Mouse (Mus musculus) ovary, postnatal 36 days (tissue): Measurements from ENCODE around the gene Lama4.

Source experiments
- DNase-seq: peaks from one replicate; pipeline ENCODE4 v3.0.0; 2022; ENCODE audit warnings: low spot score, mixed read lengths

Lama4 gene

DNA sequence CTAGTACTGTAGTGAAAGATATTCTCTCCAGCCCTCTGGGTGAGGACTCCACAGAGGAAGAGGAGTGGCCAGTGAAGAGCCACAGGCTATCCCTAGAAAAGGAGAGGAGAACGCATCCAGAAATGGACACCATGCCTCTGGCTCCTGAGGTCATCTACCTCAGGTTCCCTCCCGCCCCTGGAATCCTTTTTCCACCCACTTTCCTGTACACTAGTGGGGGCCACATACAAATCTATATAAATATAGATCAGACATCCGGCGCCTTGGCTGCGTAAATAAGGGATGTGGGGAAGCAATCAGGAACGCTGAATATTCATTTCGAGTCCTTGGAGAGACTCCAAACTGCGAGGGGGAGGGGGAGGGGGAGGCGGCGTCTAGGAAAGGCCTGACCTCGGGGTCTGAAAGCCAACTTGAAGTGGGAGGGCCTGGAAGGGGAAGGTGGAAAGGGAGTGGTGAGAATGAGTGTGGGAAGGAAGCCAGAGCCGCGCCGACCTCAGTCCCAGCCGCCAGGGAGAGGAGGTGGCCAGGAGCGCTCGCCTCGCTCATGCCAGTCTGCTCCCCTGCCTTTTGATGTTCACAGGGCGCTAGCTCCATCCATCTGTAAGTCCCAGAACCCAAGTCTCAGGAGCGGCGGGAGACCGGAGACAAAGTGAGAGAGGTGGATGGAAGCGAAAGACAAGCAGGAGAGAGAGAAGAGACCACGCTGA is at the start of gene Lama4:
TSS of gene Lama4 (plus strand) at position 441 of the 707 bp plus-strand sequence.
- DNase-seq: peak; percentile 77

DNA sequence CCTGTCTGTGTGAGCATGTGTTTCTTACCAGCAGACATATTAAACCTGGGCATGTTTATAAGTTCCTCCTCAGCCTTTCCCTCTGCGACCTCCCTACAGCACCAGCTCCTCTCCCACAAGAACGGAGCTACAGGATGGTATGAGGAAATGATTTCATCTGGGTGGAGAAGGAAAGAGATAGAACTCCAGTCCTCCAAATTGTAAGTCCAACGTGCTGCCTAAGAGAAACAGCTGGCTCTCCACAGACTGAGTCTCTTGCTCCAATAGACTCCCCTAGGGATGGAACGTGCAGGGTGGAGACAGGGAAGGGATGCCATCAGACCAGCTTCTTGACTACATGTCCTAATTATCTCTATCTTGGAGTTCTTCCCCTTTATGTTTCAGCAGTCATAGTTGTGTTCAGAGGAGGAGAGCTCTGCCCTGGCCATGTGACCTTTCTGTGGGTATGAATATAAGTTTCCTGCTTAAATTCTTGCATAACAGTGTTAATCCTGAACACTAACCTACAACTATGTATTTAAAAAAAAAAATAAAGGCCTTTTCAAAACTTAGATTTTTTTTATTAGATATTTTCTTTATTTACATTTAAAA is 49.2 kb upstream of the Lama4 start:
- no peak for DNase-seq

DNA sequence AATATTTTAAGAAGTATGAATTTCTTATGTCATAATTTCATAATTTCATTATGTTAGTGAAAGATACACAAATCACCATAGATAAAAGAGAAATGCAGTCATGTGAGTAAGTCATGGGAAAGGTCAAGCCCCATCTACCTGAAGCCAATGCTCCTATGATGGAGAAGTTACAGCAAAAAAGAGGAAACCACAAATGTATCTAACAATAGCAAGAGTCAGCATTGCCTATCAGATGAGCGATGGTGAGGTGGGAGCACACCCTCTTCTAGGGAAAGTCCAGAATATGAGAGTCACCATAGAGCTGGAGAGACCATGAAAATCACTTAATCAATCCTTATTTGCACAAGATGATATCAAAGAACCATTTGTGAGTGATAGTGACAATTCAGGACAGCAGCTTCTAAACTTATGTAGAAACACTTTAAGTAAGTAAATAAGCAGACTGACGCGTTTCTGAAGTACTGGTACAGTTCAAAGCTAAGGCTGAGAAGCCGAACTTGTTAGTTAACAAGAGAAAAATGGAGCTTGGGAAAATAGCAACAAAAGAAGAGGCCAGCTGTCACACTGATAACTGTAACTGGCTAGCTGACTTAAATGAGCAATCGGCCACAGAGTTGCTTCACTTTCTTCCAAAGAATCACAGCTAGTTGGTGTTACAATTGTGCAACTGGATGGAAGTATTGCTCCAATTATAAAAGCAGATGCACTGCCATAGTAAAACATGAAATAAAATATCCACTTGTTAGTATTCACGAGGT is 36.2 kb upstream of the Lama4 start:
- no peak for DNase-seq

DNA sequence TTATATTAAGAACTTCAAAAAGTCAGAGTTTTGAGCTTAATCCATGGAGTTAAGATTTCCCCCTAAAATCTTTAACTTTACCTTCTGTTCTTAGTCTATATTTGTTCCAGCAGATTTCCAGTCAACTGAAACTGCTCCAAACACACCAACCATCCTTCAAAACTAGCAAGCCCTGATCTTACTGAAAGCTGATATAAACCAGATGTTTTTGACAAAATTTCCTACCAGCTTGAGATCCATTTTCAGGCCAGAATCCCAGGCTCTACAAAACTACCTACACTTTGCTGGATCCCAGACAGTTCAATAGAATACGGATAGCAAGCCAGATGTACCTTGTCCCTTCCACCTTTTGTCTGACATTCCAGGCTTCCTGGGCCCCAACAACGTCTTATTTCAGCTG is 20.6 kb upstream of the Lama4 start:
- DNase-seq: no peak

DNA sequence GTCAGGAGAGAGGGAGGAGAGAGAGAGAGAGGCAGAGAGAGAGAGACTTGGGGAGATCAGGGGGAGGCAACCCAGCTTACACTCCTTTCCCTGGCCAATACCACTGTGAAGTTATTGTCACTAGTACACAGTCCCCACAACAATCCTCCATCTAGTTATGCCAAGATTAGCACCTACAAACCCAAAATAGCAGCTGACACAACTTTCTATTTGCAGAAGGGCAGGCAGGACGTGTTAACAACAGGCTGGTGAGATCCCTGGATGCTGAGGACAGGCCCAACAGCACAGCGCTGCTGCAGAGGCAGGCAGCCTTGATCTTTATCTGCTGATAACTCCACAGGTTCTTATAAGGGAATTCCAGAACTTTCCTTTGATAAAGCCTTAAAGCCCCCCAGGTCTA is 3.4 kb upstream of the Lama4 start:
- no peak for DNase-seq

DNA sequence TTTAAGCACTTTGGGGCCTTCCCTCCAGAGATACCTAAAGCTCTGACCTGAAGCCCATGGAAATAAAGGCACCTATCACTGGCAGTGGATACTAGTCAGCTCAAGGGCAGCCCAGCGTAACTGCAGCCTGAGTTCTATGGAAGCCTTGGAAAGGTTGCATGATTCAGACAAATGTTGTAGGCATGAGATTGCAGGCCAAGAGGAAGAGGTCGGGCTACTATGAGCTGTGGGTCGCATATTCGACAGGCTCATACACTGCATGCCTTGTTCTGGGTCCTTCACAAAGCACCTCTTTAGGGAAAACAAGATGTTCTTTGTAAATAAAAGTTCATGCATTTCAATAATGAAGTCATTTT is 618 bp upstream of the Lama4 start:
- DNase-seq: no peak

DNA sequence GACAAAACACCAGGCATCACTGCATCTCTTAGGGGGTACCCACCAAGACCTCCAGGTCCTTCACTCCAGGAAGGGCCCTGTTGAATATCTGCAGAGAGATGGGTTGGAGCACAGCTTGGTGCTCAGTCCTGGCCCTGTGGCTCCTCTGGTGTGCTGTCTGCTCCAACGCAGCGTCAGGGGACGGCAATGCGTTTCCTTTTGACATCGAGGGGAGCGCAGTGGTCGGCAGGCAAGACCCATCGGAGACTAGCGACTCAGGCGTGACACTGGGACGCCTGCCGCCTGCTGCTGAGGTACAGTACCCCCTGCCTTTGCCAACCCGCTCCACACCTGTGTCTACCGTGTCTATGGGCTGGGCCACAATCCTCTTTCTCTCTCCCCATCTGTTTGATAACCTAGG is 542 bp downstream of the Lama4 start:
- peak; percentile 32 for DNase-seq

DNA sequence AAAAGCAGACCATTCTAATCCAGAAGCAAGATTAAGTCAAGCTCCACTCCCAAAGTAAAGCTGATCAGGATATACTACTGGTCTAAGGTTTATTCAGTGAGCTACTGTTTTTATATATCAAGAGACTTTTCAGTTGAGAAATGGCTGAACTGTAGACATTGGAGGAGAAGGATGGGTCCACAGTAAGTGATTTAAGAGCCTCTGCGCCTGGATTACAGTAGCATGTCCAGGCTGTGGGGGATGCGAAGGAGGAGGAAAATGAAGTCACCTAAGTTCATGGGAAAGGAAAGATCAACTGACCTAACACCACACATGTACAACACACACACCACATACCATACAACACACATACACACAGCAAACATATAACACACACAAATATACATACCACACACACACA is 1.3 kb downstream of the Lama4 start:
- no peak for DNase-seq

DNA sequence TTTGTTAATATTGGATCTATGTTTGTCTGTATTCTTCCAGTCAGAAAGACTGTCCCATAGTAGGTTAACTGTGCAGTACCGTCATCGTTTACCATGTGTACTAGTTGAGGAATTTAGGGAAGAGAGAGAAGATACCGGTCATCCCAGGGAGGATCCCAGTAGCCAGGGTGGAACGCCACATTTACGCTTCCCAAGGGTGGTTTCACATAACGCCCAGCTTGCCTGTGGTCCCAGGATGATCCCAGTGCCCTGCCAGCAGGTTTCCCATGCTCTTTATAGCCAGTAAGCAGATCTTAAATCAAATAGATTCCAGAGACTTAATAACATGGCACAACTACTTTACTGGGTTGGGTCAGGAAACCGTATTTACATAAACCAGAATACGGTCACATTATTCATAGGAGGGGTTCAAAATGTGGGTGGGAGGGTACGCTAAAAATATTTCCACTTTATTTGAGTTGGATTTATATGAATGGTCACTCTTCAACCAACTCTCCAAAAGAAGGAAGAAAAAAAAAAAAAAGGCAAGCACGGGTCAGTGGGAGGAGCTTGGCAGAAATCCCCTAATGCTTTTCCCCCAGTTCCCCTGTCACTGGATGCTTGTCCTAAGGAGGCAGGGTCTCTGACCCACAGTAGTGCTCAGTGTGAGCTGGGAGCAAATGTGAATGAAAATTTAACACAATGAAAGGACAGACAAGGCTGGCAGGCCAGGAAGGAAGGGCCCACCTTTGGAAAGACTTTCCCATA is 3.2 kb downstream of the Lama4 start:
- no peak for DNase-seq

DNA sequence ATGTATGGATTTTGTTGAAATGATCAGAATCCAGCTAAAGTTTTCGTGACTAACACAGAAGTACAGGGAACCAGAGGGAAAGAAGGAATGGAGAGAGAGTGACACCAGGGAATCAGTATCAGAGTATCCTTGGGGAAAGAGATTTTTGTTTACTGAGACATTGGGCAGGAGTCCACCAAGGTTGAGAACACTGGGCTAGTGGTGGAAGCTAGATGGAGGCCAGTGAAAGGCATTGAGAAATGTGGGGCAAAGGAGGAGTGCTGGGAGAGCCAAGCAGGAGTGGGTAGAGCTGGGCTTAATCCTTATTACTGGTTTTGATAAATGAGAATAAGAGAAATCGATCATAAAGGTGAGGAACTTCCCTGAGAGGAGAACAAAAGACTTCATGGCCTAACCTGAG is 4.2 kb downstream of the Lama4 start:
- DNase-seq: no peak

DNA sequence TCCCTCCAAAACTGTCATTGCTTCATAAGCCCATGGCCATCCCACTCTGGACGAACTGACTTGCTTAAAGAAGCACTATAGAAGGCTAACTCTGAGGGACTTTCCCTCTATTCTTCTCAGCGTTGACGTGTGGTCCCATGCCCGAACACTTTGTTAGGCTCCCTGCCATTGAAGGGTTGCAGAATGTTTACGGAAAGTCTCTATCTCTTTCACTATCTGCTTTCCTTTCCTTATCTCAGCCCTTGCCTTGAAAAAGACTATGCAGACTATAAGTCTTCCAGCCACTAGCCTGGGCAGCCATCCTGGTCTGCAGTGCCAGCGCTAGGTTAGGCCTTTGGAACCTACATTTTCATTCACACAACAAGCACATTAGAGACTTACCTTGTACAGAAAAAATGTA is 4.7 kb downstream of the Lama4 start:
- no peak for DNase-seq

DNA sequence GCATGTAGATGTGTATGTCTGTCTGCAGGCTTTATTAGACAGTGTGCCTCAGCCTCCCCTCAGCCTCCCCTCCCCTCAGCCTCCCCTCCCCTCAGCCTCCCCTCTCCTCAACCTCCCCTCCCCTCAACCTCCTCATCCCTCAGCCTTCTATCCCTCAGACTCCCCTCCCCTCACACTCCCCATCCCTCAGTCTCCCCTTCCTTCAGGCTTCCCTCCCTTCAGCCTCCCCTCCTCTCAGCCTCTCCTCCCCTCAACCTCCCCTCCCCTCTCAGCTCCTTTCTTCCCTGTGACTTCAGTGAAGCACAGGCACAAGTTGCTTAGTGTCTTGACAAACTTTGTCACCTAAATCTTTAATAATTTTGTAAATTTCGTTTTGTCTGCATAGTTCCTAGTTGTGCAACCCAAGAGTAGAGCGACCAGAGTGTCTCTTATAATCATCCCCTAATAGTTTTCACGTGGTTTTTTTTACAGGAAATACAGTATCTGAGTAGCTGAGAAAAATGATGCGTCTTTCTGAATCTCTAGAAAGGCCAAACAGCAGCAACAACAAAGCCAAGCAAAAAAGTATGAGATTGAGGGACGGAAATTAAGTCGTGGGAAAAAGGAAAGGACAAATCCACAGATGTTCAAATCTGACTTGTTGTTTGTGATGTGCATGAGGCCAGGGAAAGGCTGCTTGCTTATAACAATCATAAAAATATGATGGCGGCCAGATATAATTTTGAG is 7.1 kb downstream of the Lama4 start:
- DNase-seq: no peak

DNA sequence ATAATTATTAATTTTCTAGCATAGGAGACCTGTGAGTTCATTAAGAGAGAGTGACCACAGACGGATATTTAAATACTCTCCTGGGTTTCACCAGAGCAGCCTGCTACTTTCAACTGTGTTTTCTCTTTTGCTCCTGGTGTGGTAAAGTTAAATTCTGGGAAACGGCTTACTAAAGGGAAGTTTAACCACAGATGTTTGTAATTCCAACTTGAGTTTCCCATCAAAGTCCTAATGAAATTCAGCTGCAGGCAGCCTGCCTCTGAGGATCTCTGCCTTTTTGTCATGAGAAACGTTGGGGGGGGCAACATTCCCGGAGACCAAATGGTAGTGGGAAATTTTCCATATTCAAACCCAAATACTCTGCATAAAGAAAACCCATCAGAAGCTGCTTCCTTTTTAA is 7.7 kb downstream of the Lama4 start:
- no peak for DNase-seq

DNA sequence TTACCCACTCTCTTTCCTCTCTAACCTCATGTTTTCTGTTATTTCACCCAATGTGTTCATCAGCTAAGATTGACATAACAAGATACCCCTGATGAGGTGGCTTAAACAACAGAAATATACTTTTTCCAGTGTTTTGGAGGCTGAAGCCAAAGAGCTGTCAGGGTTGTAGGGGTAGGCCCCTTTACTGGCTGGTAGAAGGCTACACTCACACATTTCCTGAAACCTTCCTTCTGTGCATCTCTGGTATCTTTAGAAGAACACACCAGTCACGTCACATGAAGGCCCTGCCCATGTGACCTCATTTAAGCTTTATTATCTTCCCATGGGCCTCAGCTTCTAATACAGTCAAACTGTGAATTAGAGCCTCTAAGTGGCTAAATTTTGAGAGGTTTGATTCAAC is 12.9 kb downstream of the Lama4 start:
- no peak for DNase-seq

DNA sequence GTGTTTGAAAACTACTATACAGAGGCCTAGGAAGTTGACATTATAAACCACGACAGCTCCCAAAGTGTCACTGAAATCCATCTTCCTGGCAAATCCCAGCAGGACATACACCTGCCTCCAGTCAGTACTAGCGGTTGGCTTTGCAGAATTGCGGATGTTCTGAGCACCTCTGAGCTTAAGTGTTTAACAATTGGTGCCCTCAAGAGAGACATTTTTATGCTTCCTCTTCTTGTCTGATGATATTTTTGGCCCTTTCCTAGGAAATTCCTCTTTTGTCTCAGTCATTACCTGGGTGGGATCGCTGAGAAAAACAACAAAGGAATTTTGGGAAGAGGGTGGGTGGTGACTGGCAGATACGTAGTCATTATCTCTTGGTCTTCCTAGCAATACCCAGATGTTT is 14.4 kb downstream of the Lama4 start:
- DNase-seq: no peak

DNA sequence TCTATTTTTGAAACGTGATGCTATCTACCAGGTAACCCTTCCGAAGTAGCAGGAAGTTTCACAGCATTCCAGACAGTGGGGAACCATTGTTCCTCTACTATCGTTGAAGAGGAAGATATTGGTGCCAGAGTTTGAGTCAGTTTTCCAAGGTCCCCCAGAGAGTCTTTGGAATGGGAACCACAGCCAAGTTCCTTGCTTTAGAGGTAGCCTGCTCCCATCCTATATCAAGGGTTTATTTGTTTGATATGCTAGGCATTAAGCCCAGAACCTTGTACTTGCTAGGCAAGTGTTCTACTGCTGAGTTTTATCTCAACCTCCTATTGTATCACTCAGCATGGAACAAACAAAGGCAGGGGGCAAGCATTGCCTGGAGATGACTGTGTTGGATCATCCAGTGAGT is 15.7 kb downstream of the Lama4 start:
- no peak for DNase-seq

DNA sequence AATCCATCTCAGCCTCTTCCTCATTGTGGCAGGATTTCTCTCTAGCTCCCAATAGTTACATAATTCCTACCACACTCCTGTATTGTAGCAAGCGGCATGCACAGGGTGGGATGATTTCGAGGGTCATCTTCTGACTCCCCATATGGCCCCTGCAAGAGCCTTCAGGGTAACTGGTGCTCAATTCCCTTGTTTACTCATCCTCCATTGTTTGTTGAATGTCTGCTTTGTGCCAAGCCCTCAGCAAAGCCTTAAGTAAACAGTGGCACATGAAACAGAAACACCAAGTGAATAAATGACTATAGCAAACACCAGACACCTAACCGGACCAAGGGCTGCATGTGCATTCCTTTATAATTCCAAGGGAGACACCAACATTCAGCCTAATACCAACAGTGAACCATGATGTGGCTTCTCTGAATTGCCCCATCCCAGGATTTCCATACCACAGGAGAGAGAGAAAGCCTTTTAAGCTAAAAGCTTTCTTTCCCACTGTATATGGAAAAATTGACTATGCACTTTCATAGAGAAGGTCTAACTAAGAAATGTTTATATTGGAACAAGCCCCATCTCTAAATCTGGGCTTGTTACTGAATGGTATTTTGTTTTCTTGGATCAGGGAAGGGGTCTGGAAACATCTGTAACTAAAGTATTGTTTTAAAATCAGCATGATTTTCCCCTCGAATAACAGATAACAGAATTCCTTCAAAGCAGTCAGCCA is 19.2 kb downstream of the Lama4 start:
- DNase-seq: no peak

DNA sequence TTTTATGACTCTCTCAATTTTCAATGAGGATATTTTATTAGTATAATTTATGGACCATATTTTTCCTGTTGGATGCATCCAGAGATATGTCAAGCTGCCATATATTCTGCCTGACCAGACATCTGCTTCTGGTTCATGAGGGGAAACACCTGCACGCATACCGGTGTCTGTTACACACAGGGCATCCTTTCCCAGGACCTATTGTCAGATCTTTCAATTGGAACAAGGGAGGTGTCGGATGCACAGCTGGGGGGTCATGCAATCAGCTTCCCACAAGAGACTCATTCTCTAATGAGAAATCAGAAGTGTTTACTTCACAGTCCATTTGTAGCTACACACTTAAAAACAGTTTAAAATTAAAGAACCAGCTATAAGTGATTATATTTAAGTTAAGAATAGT is 20.7 kb downstream of the Lama4 start:
- DNase-seq: no peak

DNA sequence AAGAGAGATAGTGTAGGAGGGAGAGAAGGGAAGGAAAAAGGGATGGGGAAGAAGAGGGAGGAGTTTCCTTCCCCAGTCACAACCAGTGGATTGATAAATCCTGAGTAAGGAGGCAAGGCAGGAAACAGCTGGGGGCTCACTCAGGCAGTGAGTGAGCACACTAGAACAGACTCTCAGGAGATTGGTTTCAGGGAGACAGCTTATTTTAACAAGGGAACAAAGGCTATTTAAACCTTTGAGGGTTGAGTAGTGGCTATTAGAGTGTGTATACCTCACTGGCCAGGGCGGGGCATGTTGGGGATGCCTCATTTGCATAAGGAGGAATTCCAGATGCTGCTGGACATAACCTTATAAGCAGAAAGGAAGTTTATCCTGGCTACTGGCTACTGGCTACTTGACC is 27.5 kb downstream of the Lama4 start:
- DNase-seq: no peak

DNA sequence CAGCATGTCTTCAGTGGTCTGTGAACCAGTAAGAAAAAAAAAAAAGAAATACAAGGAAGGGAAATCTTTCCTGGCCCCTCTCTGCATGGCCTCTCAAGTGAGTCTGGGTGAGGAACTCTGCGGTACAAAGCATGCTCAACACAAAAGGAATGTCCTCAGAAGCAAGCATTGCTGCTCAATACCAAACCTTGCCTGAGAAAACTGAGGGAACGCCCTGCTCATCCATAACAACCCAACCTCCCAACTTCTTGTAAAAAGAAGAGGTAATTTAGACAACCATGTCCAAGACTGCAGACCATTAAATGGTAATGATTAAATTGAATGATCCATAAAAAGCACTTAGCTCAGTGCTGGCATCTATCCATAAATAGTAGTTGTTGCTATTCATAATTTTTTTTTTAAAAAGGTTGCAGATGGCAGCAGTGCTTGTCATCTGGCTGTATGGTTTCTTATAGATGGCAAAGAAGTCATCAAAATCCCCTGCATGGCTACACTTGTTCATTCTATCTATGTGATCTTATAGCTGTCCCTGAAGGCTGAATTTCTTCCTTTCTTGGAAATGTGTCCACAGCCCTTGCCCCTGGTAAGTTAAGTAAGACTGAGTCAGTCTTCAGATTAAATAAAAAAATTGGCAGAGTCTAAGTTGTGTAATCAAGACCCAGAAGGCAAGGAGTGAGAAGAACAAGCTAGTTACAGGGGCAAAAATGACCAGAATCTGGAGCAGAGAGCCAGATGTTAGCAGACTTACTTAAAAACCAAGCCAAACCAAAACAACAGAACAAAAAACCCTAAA is 28.5 kb downstream of the Lama4 start:
- no peak for DNase-seq
